Mouse (Mus musculus) midbrain, embryonic 15.5 days (tissue): ENCODE results near the gene Mrgpra2a. TPM values are rescaled to one million over a fixed set of nuclear protein-coding genes. Genes with fewer than 3 reads are reported as not detected.

Experiments
- polyA plus RNA-seq: library from polyadenylated mRNA; unstranded; fragments of >200 nt; fragmentation: Nextera tagmentation; extraction: Ambion mirVana; gene quantifications from 2 replicates; pipeline ENCODE4 v1.2.1, GENCODE M21; 2015

Mrgpra2a gene
- polyA plus RNA-seq, 1 experiment from 2014 or later, result not detected

Other genes starting within 250 kb of the Mrgpra2a start
- gene Mrgpra6, start 247.2 kb downstream of the Mrgpra2a start, polyA plus RNA-seq, result not detected in 2 replicates
- gene Mrgpra9, start 199.3 kb downstream of the Mrgpra2a start, polyA plus RNA-seq, result not detected in 2 replicates
- not detected in 2 replicates for gene Mrgpra1, start 97.9 kb downstream of the Mrgpra2a start, polyA plus RNA-seq
- not detected in 2 replicates for gene Mrgpra2b, start 76.7 kb upstream of the Mrgpra2a start, polyA plus RNA-seq
- gene Mrgpra3, start 149.2 kb upstream of the Mrgpra2a start, polyA plus RNA-seq, result not detected in 2 replicates